Mouse (Mus musculus): Measurements from ENCODE around the gene Lamc2.

DNA sequence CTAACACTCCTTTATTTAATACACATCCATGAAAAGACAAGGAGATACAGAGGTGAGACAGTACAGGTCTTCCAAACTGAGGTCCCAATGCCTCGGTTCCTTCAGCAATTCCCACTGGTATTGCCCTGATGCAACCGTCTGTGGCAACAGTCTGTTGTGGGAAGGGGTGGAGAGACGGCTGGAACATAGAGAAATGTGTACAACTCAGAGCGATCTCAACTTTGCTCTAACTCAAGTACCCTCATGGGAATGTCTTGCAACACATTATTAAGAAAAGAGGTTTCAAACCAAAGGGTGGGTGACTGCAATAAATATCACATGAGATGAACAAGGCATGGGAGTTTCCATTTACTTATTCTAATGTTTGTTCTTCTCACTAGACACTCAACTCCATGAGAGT lies 63.5 kb downstream of the Lamc2 start:
- no peak for TF ChIP-seq GATA1 (IDR thresholded peaks at IDR 0.05; ENCODE audit: borderline replicate concordance, low read length)
- TF ChIP-seq FLI1 (IDR thresholded peaks at IDR 0.05; ENCODE audit: low read length), result no peak

All from megakaryocyte, embryonic 14.5 days (primary cell).